Mouse (Mus musculus) spleen, adult 2 months (tissue): ENCODE measurements around the gene Col4a4.

ENCODE experiments used
- CTCF ChIP-seq: fragments of 200-500 bp; IDR thresholded peaks from 2 replicates; pipeline ENCODE4 v1.5.1; 2011; ENCODE audit warnings: mild to moderate bottlenecking, inconsistent platforms; ENCODE audit not compliant: insufficient read depth, insufficient read length, insufficient replicate concordance; ENCODE audit errors: extremely low read depth
- POLR2A ChIP-seq: fragments of 200-500 bp; IDR thresholded peaks from 2 replicates; pipeline ENCODE4 v1.6.1; 2011; ENCODE audit warnings: low read depth, low read length, inconsistent platforms

DNA sequence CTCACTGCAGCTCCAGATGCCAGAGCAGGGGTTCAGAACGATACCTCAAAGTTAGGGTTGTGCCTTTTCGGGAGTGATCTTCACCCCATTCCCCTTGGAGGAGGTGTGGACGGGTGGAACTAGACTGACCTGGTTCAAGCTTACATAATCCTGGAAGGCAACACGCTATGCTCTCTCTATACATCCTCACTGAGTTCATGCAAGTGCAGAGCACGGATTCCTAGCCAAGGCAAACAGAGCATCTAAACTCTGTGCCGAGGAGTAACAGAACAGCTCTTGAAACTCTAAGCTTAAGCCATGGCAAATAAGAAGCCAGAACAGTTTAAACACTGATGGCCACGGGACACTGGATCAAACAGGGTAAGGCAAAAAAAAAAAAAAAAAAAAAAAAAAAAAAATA lies 104.3 kb downstream of the Col4a4 start:
- TF ChIP-seq CTCF = no peak
- no peak for TF ChIP-seq POLR2A
